Mouse (Mus musculus): ENCODE data around the gene Kndc1.

Gene Kndc1

GRCm38 (mm10) chr7:139901981-139902380 lies 7.5 kb downstream of the Kndc1 start:
- DNase-seq (ENCODE audit: extremely low read depth, insufficient read length, low spot score), result no peak

- DNase-seq (ENCODE audit: extremely low read depth, insufficient read length, low spot score), result no peak
Measured at GRCm38 (mm10) chr7:139905261-139905660, 10.8 kb downstream of the Kndc1 start.

GRCm38 (mm10) chr7:139905661-139906060 lies 11.2 kb downstream of the Kndc1 start:
- DNase-seq (ENCODE audit: extremely low read depth, insufficient read length, low spot score), result no peak

- DNase-seq (ENCODE audit: extremely low read depth, insufficient read length, low spot score), result no peak
Measured at GRCm38 (mm10) chr7:139908176-139908575, 13.7 kb downstream of the Kndc1 start.

- DNase-seq (ENCODE audit: extremely low read depth, insufficient read length, low spot score), result no peak
Measured at GRCm38 (mm10) chr7:139909469-139909868, 15.0 kb downstream of the Kndc1 start.

- DNase-seq (ENCODE audit: extremely low read depth, insufficient read length, low spot score), result no peak
Measured at GRCm38 (mm10) chr7:139910204-139910835, 15.8 kb downstream of the Kndc1 start.

GRCm38 (mm10) chr7:139914141-139915047 lies 19.9 kb downstream of the Kndc1 start:
- no peak for DNase-seq (ENCODE audit: extremely low read depth, insufficient read length, low spot score)

GRCm38 (mm10) chr7:139915646-139916257 lies 21.3 kb downstream of the Kndc1 start:
- DNase-seq (ENCODE audit: extremely low read depth, insufficient read length, low spot score), result no peak

- DNase-seq (ENCODE audit: extremely low read depth, insufficient read length, low spot score), result no peak
Measured at GRCm38 (mm10) chr7:139916345-139916744, 21.8 kb downstream of the Kndc1 start.

GRCm38 (mm10) chr7:139918262-139918661 lies 23.8 kb downstream of the Kndc1 start:
- DNase-seq (ENCODE audit: extremely low read depth, insufficient read length, low spot score), result no peak

GRCm38 (mm10) chr7:139930732-139931131 lies 36.2 kb downstream of the Kndc1 start:
- DNase-seq (ENCODE audit: extremely low read depth, insufficient read length, low spot score), result no peak

GRCm38 (mm10) chr7:139936705-139937104 lies 42.2 kb downstream of the Kndc1 start:
- DNase-seq (ENCODE audit: extremely low read depth, insufficient read length, low spot score), result no peak

GRCm38 (mm10) chr7:139937138-139937537 lies 42.6 kb downstream of the Kndc1 start:
- DNase-seq (ENCODE audit: extremely low read depth, insufficient read length, low spot score), result no peak

- DNase-seq (ENCODE audit: extremely low read depth, insufficient read length, low spot score), result no peak
Measured at GRCm38 (mm10) chr7:139937810-139938209, 43.3 kb downstream of the Kndc1 start.

GRCm38 (mm10) chr7:139940476-139941209 lies 46.1 kb downstream of the Kndc1 start:
- no peak for DNase-seq (ENCODE audit: extremely low read depth, insufficient read length, low spot score)

- no peak for DNase-seq (ENCODE audit: extremely low read depth, insufficient read length, low spot score)
Measured at GRCm38 (mm10) chr7:139943674-139944281, 49.3 kb downstream of the Kndc1 start, which contains the start of gene Utf1. Gene Utf1 (plus strand): TSS chr7:139943789.

GRCm38 (mm10) chr7:139944291-139945240 lies 50.1 kb downstream of the Kndc1 start:
- no peak for DNase-seq (ENCODE audit: extremely low read depth, insufficient read length, low spot score)

GRCm38 (mm10) chr7:139945516-139945915 lies 51.0 kb downstream of the Kndc1 start:
- DNase-seq (ENCODE audit: extremely low read depth, insufficient read length, low spot score), result no peak

GRCm38 (mm10) chr7:139946032-139946431 lies 51.5 kb downstream of the Kndc1 start:
- no peak for DNase-seq (ENCODE audit: extremely low read depth, insufficient read length, low spot score)
